Mouse (Mus musculus): ENCODE data around the gene Spocd1.

Spocd1 gene

DNA sequence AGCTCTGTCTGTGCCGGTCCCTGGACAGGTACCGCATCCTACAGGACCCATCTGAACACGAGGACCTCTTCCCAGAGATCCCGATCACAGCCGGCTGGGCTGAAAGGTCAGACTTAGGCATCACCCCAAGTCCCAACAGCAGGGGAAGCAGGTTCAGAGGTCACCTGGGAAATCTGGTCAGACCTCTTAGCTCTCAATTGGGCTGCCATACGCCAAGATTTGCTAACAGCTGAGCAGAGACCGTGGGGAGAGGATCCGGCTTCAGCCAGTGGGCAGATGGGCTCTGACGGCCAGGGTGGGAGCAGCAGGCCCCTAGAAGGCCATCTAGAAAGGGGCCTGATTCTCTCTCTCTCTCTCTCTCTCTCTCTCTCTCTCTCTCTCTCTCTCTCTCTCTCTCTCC, 45.2 kb downstream of the Spocd1 start:
- DNase-seq (ENCODE audit: low spot score): no peak

DNA sequence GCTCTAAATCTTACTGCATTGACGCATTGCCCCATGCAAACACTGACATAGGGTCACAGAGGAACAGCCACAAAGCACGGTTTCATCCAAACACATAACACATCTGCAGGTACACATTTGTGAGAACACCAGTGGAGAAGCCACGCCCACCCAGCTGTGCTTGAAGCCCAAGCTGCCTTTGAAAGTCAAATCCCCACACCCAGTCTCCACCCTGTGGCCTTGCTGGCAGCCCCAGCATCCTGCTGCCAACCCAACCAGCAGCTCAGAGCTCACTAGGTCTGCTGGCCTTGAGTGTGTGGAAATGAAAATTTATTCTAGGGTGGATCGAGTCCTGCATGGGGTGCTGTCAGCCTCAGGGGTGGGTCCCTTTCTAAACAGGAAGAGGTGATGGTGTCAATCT, 48.2 kb downstream of the Spocd1 start:
- no peak for DNase-seq (ENCODE audit: low spot score)

DNA sequence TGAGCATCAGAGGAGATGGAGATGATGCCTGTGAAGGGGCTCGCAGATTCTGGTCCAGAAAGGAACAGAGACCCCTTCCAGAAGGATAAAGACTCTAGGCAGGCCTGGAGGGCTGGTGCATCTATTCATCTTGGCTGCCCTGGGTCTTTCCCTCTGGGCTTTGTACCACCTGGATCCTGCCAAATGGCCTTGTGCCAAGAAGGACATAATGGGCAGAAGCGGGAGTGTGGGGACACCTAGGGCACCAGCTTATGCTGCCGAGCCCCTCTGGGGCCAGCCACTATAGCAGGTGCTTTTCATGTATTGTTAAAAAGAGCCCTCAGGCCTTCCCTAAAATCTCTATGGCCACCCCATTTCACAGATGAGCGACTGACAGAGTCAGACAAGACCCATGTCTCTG, 49.2 kb downstream of the Spocd1 start:
- no peak for DNase-seq (ENCODE audit: low spot score)

DNA sequence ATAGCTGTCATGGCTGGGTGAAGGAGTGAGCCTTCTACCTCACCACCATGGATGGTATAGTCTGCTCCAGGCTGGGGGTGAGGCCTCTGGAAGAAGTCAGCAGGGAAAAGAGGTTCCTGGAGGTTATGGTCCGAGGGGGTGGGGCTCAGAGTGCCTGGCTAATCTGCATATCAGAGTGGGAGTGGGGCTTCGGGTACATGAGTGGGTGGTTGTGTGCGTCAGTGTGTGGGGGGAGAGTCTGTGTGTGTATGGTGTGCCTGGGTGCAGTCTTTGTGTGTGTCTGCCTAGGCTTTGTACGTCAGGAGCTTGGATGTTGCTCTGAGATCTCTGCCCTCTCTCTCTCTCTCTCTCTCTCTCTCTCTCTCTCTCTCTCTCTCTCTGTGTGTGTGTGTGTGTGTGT, 49.9 kb downstream of the Spocd1 start:
- no peak for DNase-seq (ENCODE audit: low spot score)

DNA sequence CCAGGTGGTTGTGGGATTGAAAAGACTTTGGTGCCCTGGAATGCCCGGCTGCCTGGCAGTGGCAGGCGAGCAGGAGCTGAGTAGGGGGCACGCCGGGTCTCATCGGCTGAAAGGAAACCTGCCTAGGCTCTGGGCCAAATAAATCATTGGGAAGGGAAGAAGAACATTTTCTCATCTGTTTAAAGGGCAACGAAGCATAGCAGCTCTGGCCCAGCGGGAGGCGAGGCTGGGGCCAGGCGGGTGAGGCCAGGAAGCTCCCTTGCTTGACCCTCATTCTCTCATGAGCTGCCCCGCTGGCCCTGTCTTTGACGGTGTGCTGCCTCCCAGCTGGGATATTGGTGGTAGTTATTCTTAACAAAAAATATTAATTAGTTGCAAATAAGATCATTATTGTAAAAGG, 52.6 kb downstream of the Spocd1 start:
- DNase-seq (ENCODE audit: low spot score): no peak

DNA sequence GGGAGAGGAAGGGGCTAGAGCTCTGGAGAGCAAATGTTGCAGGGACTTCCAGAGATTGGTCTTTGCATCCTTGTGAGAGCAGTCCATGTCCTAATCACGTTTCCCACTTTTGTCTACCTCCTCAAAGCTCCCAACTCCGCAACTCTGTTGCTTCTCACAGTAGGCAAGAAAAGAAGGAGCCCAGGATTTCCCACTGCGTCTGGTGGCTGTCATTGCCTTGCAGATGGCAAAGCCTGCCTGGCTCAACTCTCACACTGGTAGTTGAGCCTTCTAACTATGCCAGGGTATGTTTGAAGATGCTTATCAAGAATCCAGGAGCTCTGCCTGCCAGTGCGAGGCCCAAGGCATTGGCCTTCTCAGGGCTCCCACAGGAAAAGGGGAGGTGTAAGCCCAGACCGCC, 54.0 kb downstream of the Spocd1 start:
- DNase-seq (ENCODE audit: low spot score): no peak

DNA sequence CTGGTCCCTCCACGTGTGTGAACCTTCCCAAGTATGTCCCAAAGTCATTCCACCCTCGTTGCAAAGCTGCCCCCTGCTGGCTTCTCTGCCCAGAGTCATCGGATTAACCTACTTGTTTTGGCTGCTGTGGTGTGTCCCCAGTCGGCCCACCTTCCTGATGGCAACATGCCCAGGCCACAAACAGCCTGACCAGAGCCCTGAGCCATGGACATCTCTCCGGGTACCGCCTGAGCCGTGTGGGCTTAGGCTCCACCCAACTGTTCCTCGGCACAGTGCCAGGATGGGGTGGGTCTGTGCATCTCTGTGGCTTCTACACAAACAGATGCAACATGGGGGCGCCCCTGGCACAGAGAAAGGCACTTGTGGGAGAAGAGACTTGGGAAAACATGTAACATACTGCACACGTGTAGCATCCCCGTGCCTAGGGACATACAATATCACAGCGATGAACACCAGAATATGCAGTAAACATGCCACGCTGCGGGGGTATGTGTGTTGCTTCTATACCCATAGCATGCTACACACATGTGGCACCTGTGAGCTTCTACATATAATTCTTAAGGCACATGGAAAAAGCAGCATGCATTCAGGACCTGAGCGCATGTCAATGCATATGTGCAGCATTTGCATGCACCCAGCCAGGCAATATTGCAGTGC, 54.8 kb downstream of the Spocd1 start:
- DNase-seq (ENCODE audit: low spot score): no peak

DNA sequence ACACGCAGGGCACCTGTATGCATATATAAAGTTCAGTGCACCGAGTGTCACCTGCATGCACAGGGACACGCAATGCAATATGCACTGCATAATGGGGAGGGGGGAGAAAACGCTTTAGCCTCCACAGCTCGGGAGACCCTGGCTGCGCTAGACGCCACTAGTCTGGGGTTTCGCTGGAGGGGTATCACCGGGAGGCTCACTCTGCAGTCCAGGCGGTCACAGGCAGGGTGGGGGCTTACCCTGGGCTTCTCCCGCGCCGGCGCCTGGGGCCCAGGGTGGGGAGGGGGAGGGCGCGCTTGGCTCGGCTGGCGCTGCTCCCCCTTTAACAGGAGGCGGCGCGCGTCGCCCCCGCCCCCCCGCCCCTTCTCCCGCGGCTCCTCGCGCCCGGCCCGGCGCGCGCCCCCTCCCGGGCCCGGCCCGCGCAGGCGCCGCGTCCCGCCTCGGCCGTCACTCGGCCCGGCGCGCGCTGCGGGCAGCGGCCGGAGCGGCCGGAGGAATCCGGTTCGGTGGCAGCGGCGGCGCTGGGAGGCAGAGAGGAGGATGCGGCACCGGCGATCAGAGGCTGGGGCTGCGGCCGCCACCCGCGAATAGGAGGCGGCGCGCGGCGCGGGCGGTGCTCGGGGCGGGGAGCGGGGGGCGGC, 55.5 kb downstream of the Spocd1 start, which contains the start of gene Adgrb2:
Gene Adgrb2, plus strand, starts transcription at position 450 of the 641 bp plus-strand sequence.
- DNase-seq (ENCODE audit: low spot score): no peak

DNA sequence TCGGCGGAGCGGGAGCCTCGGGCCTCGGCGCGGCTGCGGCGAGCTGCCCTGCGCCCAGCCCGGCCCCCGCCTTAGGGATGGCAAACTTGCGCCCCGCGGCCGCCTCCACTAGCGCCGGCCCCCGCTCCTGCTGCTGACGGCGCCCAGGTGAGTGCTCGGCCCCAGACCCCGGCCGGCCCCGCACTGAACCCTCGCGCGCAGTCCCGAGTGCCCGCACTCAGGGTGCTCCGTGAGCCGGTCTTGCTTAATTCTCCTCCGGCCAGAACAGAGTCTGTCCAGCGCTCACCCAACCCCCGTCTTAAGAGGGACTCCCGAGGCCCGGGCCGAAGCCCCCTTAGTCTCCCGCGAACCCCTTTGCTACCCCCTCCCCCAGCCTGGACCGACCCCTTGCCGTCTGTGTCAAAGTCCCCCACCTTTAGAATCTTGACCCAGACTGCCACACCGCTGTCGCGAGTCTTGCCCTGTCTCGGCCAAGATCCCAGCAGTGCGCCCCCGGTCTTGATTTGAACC, 56.2 kb downstream of the Spocd1 start:
- no peak for DNase-seq (ENCODE audit: low spot score)

DNA sequence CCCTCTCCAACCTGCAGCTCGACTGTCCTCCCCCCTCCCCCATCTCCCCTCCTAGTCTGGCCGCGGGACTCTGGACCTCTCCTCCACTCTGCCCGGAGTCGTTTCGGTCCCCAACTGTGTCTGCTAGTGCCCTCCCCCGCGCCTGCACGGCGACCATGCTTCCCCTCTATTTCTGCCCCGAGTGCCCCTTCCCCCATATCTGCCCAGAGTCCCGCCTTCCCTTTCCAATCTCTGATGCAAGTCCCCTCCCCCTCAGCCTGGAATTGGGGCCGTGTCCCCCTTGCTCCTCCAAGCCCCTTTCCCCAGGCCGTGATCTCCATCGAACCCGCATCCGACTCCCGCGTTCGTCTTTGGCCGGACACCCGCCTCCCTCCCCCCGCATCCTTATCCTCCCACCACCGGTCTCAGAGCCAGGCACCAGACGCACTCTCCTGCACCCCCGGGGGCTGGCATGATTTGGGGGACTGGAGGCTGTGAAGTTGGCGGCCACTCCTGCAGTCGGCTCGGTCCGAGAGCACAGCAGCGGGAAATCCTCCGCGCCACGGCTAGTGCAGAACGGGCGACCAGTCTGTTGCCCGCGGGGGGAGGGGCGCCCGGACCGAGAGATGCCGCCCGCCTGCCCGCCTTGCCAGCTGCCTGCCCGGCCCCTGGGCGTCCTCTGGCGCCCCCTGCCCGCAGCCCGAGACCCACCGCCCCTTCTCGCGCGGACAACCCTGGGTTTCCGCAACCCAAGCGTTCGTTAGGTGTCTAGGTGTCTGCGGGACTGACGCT, 56.8 kb downstream of the Spocd1 start:
- DNase-seq (ENCODE audit: low spot score): no peak

DNA sequence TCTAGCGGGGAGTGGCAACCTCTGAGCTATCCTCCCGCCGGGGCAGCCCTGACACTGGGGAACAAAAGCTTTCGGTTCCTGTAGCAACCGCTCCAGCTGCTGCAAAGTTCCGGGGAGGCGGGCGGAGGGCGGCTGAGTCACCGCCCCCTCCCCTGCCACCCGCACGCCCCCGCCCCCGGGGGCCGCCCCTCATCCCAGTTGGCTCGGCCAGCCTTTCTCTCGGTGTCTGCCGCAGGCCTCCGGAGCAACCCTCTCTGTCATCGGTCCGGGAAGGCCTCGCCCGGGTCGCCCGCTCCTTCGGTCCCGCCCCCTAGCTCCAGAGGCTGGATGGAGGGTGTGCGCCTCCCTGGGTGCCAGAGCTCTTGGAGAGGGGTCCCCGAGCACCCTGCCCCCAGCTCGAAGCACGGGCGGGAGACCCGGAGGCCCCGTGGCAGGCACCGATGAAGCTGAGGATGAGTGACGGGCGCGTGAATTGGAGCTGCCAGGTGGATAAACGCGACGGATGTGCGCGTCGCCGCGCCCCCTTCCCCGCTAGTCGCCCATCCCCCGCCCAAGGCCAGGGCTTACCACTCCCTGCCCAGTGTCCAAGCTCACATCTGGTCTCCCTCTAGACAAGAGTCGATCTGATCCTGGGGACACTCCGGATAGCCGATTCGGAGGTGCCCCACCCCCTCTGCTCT, 58.9 kb downstream of the Spocd1 start:
- no peak for DNase-seq (ENCODE audit: low spot score)

DNA sequence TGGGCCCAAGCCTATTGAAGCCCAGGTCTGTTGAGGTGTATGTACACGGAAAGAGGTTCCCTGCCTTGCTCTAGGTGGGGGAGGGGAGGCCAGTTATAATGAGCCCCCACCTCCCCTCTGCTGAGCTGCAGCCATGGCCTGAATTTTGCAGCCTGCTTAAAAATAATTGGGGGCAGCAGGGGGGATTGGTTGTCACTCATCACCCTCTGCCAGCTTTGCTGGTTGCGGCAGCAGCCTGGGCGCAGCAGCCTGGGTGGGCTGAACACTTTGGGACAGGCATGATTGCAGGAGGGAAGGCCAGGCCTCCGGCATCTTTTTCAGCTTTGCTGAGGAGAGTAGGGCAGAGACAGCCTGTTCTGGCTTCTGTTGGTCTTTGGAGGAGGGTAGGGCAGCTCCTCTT, 60.9 kb downstream of the Spocd1 start:
- DNase-seq (ENCODE audit: low spot score): no peak

DNA sequence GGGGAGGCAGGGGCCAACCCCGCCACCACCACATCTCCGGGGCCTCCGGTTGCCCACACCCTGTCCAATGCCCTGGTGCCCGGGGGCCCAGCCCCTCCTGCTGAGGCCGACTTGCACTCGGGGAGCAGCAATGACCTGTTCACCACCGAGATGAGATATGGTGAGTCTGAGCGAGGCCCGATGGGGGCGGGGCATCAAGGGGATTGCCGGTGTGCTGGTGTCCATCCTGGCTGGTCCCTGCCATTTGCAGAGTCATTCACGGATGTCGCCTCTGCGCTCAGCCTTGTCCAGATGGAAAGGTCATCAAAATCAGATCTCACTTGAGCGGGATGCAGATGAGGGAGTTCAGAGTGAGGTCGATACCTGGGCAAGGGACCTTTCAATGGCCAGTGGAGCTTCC, 63.7 kb downstream of the Spocd1 start:
- no peak for DNase-seq (ENCODE audit: low spot score)

DNA sequence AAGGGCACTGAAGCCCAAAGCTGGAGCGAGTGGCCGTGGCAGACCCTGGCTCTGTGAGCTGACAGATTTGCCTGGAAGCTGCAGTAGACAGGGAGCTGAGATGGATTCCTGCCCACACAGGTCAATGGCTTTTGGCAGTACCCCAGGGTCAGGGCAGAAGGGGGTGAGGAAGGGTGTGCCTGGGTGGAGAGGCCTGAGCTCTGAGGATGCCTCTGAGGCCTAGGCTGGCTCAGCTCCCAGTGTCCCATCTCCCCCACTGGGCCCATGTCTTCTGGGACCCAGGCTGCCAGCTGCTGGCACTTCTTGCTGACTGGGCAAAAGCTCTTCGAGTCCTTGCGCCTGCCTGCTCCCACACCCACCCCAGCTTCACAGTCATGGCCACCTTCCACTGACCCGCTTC, 64.2 kb downstream of the Spocd1 start:
- DNase-seq (ENCODE audit: low spot score): no peak

DNA sequence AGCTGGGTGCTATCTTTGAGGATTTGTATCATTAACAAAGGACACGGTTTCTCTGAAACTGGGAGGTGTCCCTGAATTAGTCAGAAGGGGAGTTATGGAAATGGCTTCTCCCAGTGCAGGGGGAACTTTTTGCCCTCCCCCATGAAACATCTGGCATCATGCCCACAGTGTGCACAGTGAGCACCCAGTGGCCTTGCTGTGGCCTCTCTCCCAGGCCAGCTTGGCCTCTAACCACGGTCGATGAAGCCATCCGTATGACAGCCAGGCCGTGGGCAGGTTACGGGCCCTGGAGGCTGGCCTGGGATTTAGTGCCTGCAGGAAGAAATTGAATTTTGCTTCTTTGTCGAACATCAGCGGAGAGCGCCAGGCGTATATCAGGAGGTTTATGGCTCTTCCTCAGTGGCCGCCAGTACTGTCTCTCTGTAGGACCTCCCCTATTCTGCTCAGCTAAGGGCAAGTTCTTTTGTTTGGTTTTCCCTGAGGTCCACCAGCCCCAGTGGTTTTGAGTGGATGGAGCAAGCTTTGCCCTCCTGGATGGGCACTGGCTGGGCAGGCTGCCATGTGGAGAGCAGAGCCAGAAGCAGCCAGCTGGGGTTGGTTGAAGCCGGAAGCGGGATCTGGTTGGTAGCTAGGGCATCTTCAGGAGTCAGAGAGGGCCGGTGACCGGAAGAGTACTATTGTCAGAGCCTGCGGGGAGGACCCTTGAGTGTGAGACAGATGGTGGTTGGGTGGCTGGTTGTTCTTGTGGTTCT, 65.1 kb downstream of the Spocd1 start:
- no peak for DNase-seq (ENCODE audit: low spot score)

DNA sequence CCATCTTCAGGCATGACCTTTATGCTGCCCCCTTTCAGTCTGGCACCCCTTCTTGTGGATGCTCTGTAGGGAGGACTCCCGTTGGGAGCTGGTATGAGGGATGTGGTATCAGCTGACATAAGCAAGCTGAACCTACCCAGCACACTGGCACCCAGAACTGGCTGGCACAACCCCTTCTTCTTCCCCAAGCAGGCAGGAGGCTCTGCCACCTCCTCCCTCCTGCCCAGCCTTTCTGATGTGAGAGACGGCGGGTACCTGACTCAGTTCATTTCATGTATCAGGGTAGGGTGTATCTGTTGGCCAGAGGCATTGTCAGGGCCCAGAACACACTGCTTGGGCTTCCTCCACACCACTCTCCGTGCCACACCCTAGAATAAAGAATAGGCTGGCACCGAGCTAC, 65.7 kb downstream of the Spocd1 start:
- DNase-seq (ENCODE audit: low spot score): no peak

DNA sequence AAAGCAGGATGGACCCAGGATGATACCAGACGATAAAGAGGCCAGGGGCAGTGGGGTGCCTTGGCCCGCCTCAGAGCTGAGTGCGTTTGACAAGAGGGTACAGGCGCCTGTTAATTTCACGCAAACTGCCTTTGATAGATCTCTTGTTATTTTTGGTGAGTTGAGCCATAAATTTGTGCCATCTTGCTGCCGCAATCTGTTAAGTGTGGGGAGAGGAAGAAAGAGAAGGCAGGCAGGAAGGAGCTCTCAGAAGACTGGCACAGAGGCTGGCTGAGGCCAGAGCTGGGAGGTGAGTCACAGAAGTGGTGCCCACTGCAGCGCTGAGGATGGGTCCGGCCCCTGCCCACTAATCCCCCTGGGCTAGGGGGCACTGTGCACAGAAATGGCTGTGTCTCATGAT, 66.2 kb downstream of the Spocd1 start:
- no peak for DNase-seq (ENCODE audit: low spot score)

DNA sequence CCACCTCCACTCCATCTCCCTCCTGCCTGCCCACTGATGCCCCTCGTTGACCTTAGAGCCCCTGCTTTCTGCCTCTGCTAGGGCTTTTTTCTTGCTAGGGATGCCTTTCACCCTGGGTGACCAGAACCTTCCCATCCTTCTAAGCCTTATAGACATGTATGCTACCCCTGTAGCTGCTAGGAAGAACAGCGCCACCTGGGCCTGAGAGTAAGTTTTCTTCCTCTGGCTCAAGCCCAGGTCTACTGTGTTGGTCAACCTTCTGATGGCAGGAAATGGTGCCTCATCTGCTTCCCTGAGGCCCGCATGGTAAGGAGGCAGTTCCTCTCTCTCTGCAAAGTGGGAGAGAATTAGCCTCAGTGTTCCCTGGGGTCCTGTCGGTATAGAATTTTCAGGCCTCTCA, 67.0 kb downstream of the Spocd1 start:
- no peak for DNase-seq (ENCODE audit: low spot score)

DNA sequence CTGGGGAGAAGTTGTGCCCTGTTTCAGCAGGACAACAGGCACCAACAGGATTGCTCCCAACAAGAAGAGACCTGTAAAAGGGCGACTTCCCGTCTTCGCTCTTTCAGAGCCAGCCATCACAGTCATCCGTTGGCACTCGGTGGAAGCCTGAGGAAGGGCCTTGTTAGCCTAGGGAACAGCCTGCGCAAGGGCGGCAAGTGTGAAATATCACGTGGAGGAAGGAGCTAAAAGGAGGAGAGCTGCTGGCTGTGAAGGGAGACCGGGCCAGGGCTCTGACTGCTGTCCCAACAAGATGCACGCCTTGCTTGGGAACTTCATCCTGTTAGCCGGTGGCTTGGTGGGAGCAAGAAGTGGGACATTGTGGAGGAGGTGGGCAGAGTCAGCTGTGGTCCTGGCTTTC, 69.1 kb downstream of the Spocd1 start:
- no peak for DNase-seq (ENCODE audit: low spot score)

DNA sequence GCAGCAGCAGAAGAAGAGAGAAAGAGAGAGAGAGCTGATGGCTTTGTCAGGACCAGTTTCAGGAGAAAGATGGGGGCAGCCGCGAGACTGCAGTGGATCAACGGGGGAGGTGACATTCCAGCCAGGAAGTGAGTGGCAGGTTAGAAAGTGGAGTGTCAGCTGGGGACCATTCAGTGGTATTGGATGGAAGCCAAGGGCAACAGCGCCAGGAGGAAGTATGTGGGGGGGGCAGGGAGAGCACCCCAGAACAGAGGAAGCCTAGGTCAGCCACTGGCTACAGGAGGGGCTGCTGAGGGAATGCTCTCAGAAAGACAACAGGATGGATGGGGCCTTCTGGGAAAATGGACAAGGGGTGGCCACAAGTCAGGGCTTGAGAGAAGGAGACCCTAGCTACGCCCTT, 72.7 kb downstream of the Spocd1 start:
- DNase-seq (ENCODE audit: low spot score): no peak

DNA sequence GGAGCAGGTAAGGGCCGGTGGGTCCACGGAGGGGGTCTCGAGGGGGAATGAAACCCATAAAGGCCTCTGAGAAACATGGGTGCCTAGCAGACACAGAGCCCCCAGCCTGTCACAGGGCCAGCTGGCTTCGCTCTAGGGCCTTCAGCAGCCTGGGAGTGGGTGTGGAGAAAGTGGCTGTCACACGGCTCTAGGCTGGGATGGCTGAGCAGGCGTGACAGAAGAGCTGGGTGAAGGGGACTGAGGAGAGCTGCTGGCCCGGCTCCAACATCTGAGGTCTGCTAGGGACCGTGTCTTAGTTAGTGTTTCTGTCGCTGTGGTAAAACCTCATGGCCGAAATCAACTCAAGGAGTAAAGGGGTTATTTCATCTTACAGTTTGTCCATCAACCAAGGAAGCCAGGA, 73.1 kb downstream of the Spocd1 start:
- no peak for DNase-seq (ENCODE audit: low spot score)

DNA sequence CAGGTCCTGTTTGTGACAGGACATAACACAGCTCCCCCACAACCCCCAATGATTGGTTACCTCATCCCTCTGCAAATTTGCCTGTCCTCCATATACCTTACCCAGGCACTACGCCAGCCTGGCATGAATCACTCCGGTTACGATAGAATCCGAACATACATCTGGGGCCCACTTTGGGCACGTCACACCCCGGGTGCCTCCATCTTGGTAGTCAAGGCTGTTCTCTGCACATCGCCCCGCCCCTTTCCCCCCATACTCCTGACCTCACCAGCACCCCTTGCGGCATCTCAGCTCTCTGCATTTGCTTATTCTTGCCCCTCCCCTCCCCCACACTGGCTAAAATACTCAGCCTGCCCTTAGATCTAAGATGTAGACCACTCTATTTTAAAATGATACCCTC, 76.5 kb downstream of the Spocd1 start:
- DNase-seq (ENCODE audit: low spot score): no peak
